Mouse (Mus musculus) liver, adult 2 months (tissue): ENCODE results near the gene Pnma5.

ENCODE experiments used
- CTCF ChIP-seq: fragments of 200-500 bp; IDR thresholded peaks from 2 replicates; pipeline ENCODE4 v1.5.1; 2011; ENCODE audit warnings: low read depth, low read length, control low read depth
- POLR2A ChIP-seq: fragments of 200-500 bp; IDR thresholded peaks from 2 replicates; pipeline ENCODE4 v1.6.1; 2011; ENCODE audit warnings: low read length, control low read depth; ENCODE audit not compliant: insufficient read depth; ENCODE audit errors: extremely low read depth

- no peak for TF ChIP-seq CTCF
- TF ChIP-seq POLR2A = no peak
These were observed 27.5 kb upstream of the Pnma5 start, which contains the start of gene Pnma3 for GRCm38 (mm10) chrX:73064415-73064793.
